Mouse (Mus musculus) spleen, adult 2 months (tissue): ENCODE data around the gene C530008M17Rik. TPM values are rescaled to one million over a fixed set of nuclear protein-coding genes. Genes with fewer than 3 reads are reported as not detected.

Experiments used
- DNase-seq, 2 experiments: peaks; one replicate each; pipeline versions ENCODE4 v3.0.0 to v3.0.0-alpha.2; 2012 to 2021; ENCODE audit warnings: low spot score in 2 of 2, low read depth in 1 of 2
- H3K27ac ChIP-seq: fragments of 200-500 bp; 2 replicates; pipeline ENCODE4 v1.5.1; 2012; ENCODE audit warnings: low read length, inconsistent platforms; ENCODE audit not compliant: insufficient read depth
- H3K27me3 ChIP-seq: fragments of 200-500 bp; 2 replicates; pipeline ENCODE4 v1.6.1; 2012; ENCODE audit warnings: mild to moderate bottlenecking, moderate library complexity, low read length, inconsistent platforms; ENCODE audit not compliant: control insufficient read depth, insufficient read depth
- H3K36me3 ChIP-seq: fragments of 200-500 bp; 2 replicates; pipeline ENCODE4 v1.6.1; 2012; ENCODE audit warnings: mild to moderate bottlenecking, low read length, inconsistent platforms; ENCODE audit not compliant: control insufficient read depth, insufficient read depth
- H3K4me1 ChIP-seq: fragments of 200-500 bp; 2 replicates; pipeline ENCODE4 v1.6.1; 2011; ENCODE audit warnings: inconsistent platforms; ENCODE audit not compliant: control insufficient read depth, insufficient read depth, insufficient read length
- H3K4me3 ChIP-seq: fragments of 200-500 bp; 2 replicates; pipeline ENCODE4 v1.5.1; 2011; ENCODE audit warnings: mild to moderate bottlenecking, inconsistent platforms; ENCODE audit not compliant: insufficient read depth, insufficient read length; ENCODE audit errors: extremely low read depth
- CTCF ChIP-seq: fragments of 200-500 bp; IDR thresholded peaks from 2 replicates; pipeline ENCODE4 v1.5.1; 2011; ENCODE audit warnings: mild to moderate bottlenecking, inconsistent platforms; ENCODE audit not compliant: insufficient read depth, insufficient read length, insufficient replicate concordance; ENCODE audit errors: extremely low read depth
- POLR2A ChIP-seq: fragments of 200-500 bp; IDR thresholded peaks from 2 replicates; pipeline ENCODE4 v1.6.1; 2011; ENCODE audit warnings: low read depth, low read length, inconsistent platforms
- WGBS: fragments of 180-500 bp; shearing (Covaris S2); methylation state at CpG from one replicate; pipeline ENCODE4 v1.1.7; 2018; 5-methylcytosine and 5-hydroxymethylcytosine counted together
- polyA plus RNA-seq: library from polyadenylated mRNA; depleted of rRNA; stranded (reverse); fragments of >200 nt; gene quantifications from 2 replicates; pipeline ENCODE4 v1.2.3, GENCODE M21; 2012

Gene C530008M17Rik
- polyA plus RNA-seq, 1 experiment = 4.2 TPM

GRCm38 (mm10) chr5:76857103-76858015 lies 201.0 kb downstream of the C530008M17Rik start:
- DNase-seq = no peak
- H3K4me1 ChIP-seq = no peaks in the 10 kb centered on the region; the same call in 1 of the 2 replicates
- WGBS = 58% methylated on average over 62 of the region's 62 CpGs
- H3K27ac ChIP-seq = no peak overlapping the region
- no peak overlapping the region; the same call in 1 of the 2 replicates for H3K4me3 ChIP-seq
- H3K36me3 ChIP-seq = no peaks in the 10 kb centered on the region
- TF ChIP-seq CTCF (no peak), POLR2A (no peak)
- peaks cover 11% of the 10 kb centered on the region for H3K27me3 ChIP-seq

GRCm38 (mm10) chr5:76858444-76858843 lies 202.1 kb downstream of the C530008M17Rik start:
- no peak for TF ChIP-seq CTCF
- no peak for TF ChIP-seq POLR2A
- DNase-seq = no peak
- H3K27me3 ChIP-seq = peaks cover 11% of the 10 kb centered on the region
- no peak overlapping the region for H3K4me3 ChIP-seq
- WGBS = 88% methylated on average over 13 of the region's 13 CpGs
- no peaks in the 10 kb centered on the region; the same call in 1 of the 2 replicates for H3K4me1 ChIP-seq
- H3K36me3 ChIP-seq = no peaks in the 10 kb centered on the region
- H3K27ac ChIP-seq = no peak overlapping the region

GRCm38 (mm10) chr5:76866819-76867218 lies 210.5 kb downstream of the C530008M17Rik start:
- no peak overlapping the region for H3K27ac ChIP-seq
- 88% methylated on average over 8 of the region's 8 CpGs for WGBS
- H3K4me3 ChIP-seq = no peak overlapping the region
- H3K4me1 ChIP-seq = no peaks in the 10 kb centered on the region; the same call in 1 of the 2 replicates
- peaks cover 1% of the 10 kb centered on the region for H3K36me3 ChIP-seq
- no peak for TF ChIP-seq POLR2A
- no peak for TF ChIP-seq CTCF
- H3K27me3 ChIP-seq = no peaks in the 10 kb centered on the region
- no peak for DNase-seq

- DNase-seq = peak; percentile 12 to 25
- Histone ChIP-seq H3K4me3 (peak overlapping the region; percentile 46; the same call in 1 of the 2 replicates), H3K27ac (no peak overlapping the region), H3K4me1 (no peaks in the 10 kb centered on the region; the same call in 1 of the 2 replicates), H3K36me3 (peaks cover 5% of the 10 kb centered on the region), H3K27me3 (no peaks in the 10 kb centered on the region)
- 41% methylated on average over 16 of the region's 16 CpGs for WGBS
- TF ChIP-seq CTCF = no peak
- no peak for TF ChIP-seq POLR2A
Measured at GRCm38 (mm10) chr5:76868693-76869286, 212.5 kb downstream of the C530008M17Rik start.

GRCm38 (mm10) chr5:76869553-76869952 lies 213.2 kb downstream of the C530008M17Rik start:
- peaks cover 5% of the 10 kb centered on the region for H3K36me3 ChIP-seq
- no peak overlapping the region for H3K27ac ChIP-seq
- no peaks in the 10 kb centered on the region for H3K27me3 ChIP-seq
- no peak for DNase-seq
- no peaks in the 10 kb centered on the region; the same call in 1 of the 2 replicates for H3K4me1 ChIP-seq
- TF ChIP-seq CTCF (no peak), POLR2A (no peak)
- peak overlapping the region; percentile 46; the same call in 1 of the 2 replicates for H3K4me3 ChIP-seq
- 42% methylated on average over 6 of the region's 6 CpGs for WGBS

GRCm38 (mm10) chr5:76876106-76876758 lies 219.9 kb downstream of the C530008M17Rik start:
- peaks cover 12% of the 10 kb centered on the region for H3K36me3 ChIP-seq
- no peak for DNase-seq
- no peak overlapping the region for H3K4me3 ChIP-seq
- no peak overlapping the region for H3K27ac ChIP-seq
- WGBS = 96% methylated on average over 25 of the region's 25 CpGs
- TF ChIP-seq CTCF (no peak), POLR2A (no peak)
- H3K4me1 ChIP-seq = no peaks in the 10 kb centered on the region
- no peaks in the 10 kb centered on the region for H3K27me3 ChIP-seq
